Mouse (Mus musculus) forebrain, embryonic 16.5 days (tissue): ENCODE measurements around the gene Slc25a54. TPM values are rescaled to one million over a fixed set of nuclear protein-coding genes. Genes with fewer than 3 reads are reported as not detected.

Experiments
- microRNA-seq: library from miRNA; unstranded; fragments of <30 nt; microRNA quantifications from one replicate; pipeline ENCODE4, GENCODE M21; 2017
- polyA plus RNA-seq: library from polyadenylated mRNA; unstranded; fragments of >200 nt; fragmentation: Nextera tagmentation; extraction: Ambion mirVana; gene quantifications from 2 replicates; pipeline ENCODE4 v1.2.1, GENCODE M21; 2015

Gene Slc25a54
- polyA plus RNA-seq, 1 experiment from 2014 or later = not detected

Small RNA genes within 50 kb of the gene (microRNA-seq; reads per million reads assigned to microRNA genes)
- gene Gm44384 = not detected

Other genes starting within 250 kb of the Slc25a54 start
- 12.8 and 14.5 TPM in 2 replicates for gene Stxbp3, start 239.9 kb upstream of the Slc25a54 start, polyA plus RNA-seq
- gene Fndc7, start 190.5 kb upstream of the Slc25a54 start, polyA plus RNA-seq = not detected in 2 replicates
- 59.0 and 66.5 TPM in 2 replicates for gene Prpf38b, start 168.7 kb upstream of the Slc25a54 start, polyA plus RNA-seq
- gene Henmt1, start 140.6 kb upstream of the Slc25a54 start, polyA plus RNA-seq = 1.2 and 1.7 TPM in 2 replicates
- gene Gm9857, start 140.0 kb upstream of the Slc25a54 start, polyA plus RNA-seq = 0.71 and 1.3 TPM in 2 replicates
- gene Fam102b, start 52.9 kb upstream of the Slc25a54 start, polyA plus RNA-seq = 10.0 and 10.4 TPM in 2 replicates
- 4.3 and 6.1 TPM in 2 replicates for gene Slc25a24, start 42.7 kb downstream of the Slc25a54 start, polyA plus RNA-seq